Mouse (Mus musculus): ENCODE measurements around the gene Klb. TPM values are rescaled to one million over a fixed set of nuclear protein-coding genes. Genes with fewer than 3 reads are reported as not detected.
"Not testable (repeated sequence)": the region's sequence is repeated elsewhere in the genome, so short reads cannot be mapped to it uniquely, and the experiment has no call there.

Gene Klb
- under 1 TPM in 1 of 2 experiments, not detected in 1; 0.21 TPM for total RNA-seq (2021)
- long read RNA-seq, experiment 1 = 0 reads
- long read RNA-seq, experiment 2 = 0 reads

- DNase-seq = no peak
- intact Hi-C loops (cut with DNase I; ENCODE audit: low total_unique reads) = no loop called here
These were observed at the start of gene Klb for GRCm38 (mm10) chr5:65348168-65348567. Klb (plus strand) TSS chr5:65348314.

GRCm38 (mm10) chr5:65299623-65300022, 48.5 kb upstream of the Klb start:
- DNase-seq; intact Hi-C loops (cut with DNase I; ENCODE audit: low total_unique reads): not testable (repeated sequence)

- intact Hi-C loops (cut with DNase I; ENCODE audit: low total_unique reads) = no loop called here
These were observed 48.0 kb upstream of the Klb start for GRCm38 (mm10) chr5:65300121-65300520.

GRCm38 (mm10) chr5:65305516-65305915, 42.6 kb upstream of the Klb start:
- DNase-seq = no peak
- intact Hi-C loops (cut with DNase I; ENCODE audit: low total_unique reads) = no loop called here

More at GRCm38 (mm10) chr5:65300121-65300520, 48.0 kb upstream of the Klb start:
- no peak for DNase-seq

GRCm38 (mm10) chr5:65308208-65308607, 39.9 kb upstream of the Klb start:
- intact Hi-C loops (cut with DNase I; ENCODE audit: low total_unique reads) = no loop called here
- no peak for DNase-seq

- intact Hi-C loops (cut with DNase I; ENCODE audit: low total_unique reads) = no loop called here
- DNase-seq = no peak
These were observed 39.2 kb upstream of the Klb start for GRCm38 (mm10) chr5:65308866-65309265.

- DNase-seq = no peak
- intact Hi-C loops (cut with DNase I; ENCODE audit: low total_unique reads) = no loop called here
These were observed 28.9 kb upstream of the Klb start for GRCm38 (mm10) chr5:65319176-65319575.

GRCm38 (mm10) chr5:65322165-65322564, 25.9 kb upstream of the Klb start:
- intact Hi-C loops (cut with DNase I; ENCODE audit: low total_unique reads) = no loop called here
- DNase-seq = no peak

GRCm38 (mm10) chr5:65324271-65324670, 23.8 kb upstream of the Klb start:
- DNase-seq = no peak
- intact Hi-C loops (cut with DNase I; ENCODE audit: low total_unique reads) = no loop called here

- intact Hi-C loops (cut with DNase I; ENCODE audit: low total_unique reads) = no loop called here
- no peak for DNase-seq
These were observed 23.3 kb upstream of the Klb start for GRCm38 (mm10) chr5:65324758-65325355.

- DNase-seq = no peak
- intact Hi-C loops (cut with DNase I; ENCODE audit: low total_unique reads) = no loop called here
These were observed 21.9 kb upstream of the Klb start for GRCm38 (mm10) chr5:65326212-65326611.

GRCm38 (mm10) chr5:65329971-65330370, 18.1 kb upstream of the Klb start:
- DNase-seq = no peak
- intact Hi-C loops (cut with DNase I; ENCODE audit: low total_unique reads) = no loop called here

- no peak for DNase-seq
- intact Hi-C loops (cut with DNase I; ENCODE audit: low total_unique reads) = no loop called here
These were observed 13.3 kb upstream of the Klb start for GRCm38 (mm10) chr5:65334788-65335187.

GRCm38 (mm10) chr5:65335298-65336074, 12.6 kb upstream of the Klb start, which contains the start of gene Rfc1:
Rfc1 (minus strand) TSS chr5:65335670.
- intact Hi-C loops (cut with DNase I; ENCODE audit: low total_unique reads) = no loop called here
- peak; percentile 81 for DNase-seq

- DNase-seq = no peak
- intact Hi-C loops (cut with DNase I; ENCODE audit: low total_unique reads) = no loop called here
These were observed 12.1 kb upstream of the Klb start for GRCm38 (mm10) chr5:65336075-65336355.

- intact Hi-C loops (cut with DNase I; ENCODE audit: low total_unique reads) = no loop called here
- no peak for DNase-seq
These were observed 9.7 kb upstream of the Klb start for GRCm38 (mm10) chr5:65338394-65338793.

GRCm38 (mm10) chr5:65340167-65340566, 7.9 kb upstream of the Klb start:
- DNase-seq = no peak
- intact Hi-C loops (cut with DNase I; ENCODE audit: low total_unique reads) = no loop called here

- intact Hi-C loops (cut with DNase I; ENCODE audit: low total_unique reads) = no loop called here
- no peak for DNase-seq
These were observed 2.4 kb downstream of the Klb start for GRCm38 (mm10) chr5:65350508-65350907.

- intact Hi-C loops (cut with DNase I; ENCODE audit: low total_unique reads) = no loop called here
- no peak for DNase-seq
These were observed 6.0 kb downstream of the Klb start for GRCm38 (mm10) chr5:65354097-65354496.

GRCm38 (mm10) chr5:65354985-65355384, 6.9 kb downstream of the Klb start:
- intact Hi-C loops (cut with DNase I; ENCODE audit: low total_unique reads) = no loop called here

GRCm38 (mm10) chr5:65356851-65357250, 8.7 kb downstream of the Klb start:
- intact Hi-C loops (cut with DNase I; ENCODE audit: low total_unique reads) = no loop called here
- DNase-seq = no peak

More at GRCm38 (mm10) chr5:65354985-65355384, 6.9 kb downstream of the Klb start:
- DNase-seq = no peak
